8 mouse cellular contexts compared by ENCODE assay signal in the genomic region with DNA sequence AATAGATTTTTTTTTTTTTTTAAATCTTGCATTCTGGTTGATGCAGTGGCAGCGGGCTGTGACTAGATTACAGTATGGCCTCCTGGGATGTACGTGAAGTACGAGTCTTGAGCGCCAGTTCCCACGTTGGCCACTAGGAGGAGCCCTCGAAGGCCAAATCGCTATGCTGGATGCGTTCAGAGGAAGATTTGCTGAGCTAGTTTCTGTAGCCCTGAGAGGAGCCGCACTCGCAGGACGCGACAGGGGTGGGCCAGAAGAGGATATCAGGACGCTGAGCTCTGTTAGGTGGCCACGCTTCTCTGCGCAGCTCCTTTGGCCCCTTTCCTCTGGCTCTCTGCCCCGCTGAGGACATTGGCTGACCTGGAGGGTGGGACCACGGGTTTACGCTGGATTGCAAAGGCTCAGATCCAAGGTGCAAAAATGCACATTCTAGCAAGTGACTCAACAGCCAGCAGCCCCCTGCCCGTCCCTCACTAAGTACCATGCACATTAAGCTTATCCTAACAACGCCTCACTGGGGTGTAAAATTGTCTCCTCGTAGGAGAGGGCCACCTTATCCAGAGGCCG. TPM values are rescaled to one million over a fixed set of nuclear protein-coding genes. Genes with fewer than 3 reads are reported as not detected.
DNase-seq lines count a peak whose midpoint lies in the region; ATAC-seq and TF ChIP-seq lines count a peak whose summit lies in the region.

No protein-coding gene starts in this region.

- H3K4me3 ChIP-seq in C2C12 (ENCODE audit: insufficient read depth, poor library complexity, severe bottlenecking): no peak overlapping the region
- H3K4me3 ChIP-seq in embryonic fibroblast, embryonic 13.5 days (ENCODE audit: insufficient read depth, low read length): no peak overlapping the region
- H3K4me3 ChIP-seq in heart, embryonic 11.5 days (ENCODE audit: low read depth, low read length): peak overlapping the region; percentile 25
- peak overlapping the region; percentile 37 for H3K4me3 ChIP-seq in kidney, embryonic 15.5 days (replicated peaks)

- TF ChIP-seq CTCF in C2C12 (IDR thresholded peaks at IDR 0.05; ENCODE audit: control insufficient read depth, insufficient read depth, insufficient read length): peak; percentile 71
- TF ChIP-seq CTCF in embryonic fibroblast, embryonic 13.5 days (IDR thresholded peaks at IDR 0.05; ENCODE audit: borderline replicate concordance, insufficient read depth, low read length): peak; percentile 96

- H3K79me3 ChIP-seq in C2C12 (ENCODE audit: low read depth): no peaks in the 10 kb centered on the region

- no peaks in the 10 kb centered on the region for H3K79me2 ChIP-seq in C2C12 (ENCODE audit: control insufficient read depth, insufficient read depth)

- peaks cover 47% of the 10 kb centered on the region for H3K27me3 ChIP-seq in C2C12 (ENCODE audit: control insufficient read depth, insufficient read depth, insufficient read length)
- H3K27me3 ChIP-seq in heart, embryonic 11.5 days (ENCODE audit: control insufficient read depth, insufficient read depth, low read length): peaks cover 10% of the 10 kb centered on the region
- H3K27me3 ChIP-seq in kidney, embryonic 15.5 days: peaks cover 29% of the 10 kb centered on the region

- DNase-seq in brain, adult 2 months (ENCODE audit: low read depth, low spot score): peak; percentile 94
- peak; percentile 83 for DNase-seq in liver
- peak; percentile 54 to 81 for DNase-seq in monocyte, adult 2 months (ENCODE audit: low read depth in 1 of 2, low spot score in 2 of 2)
- peak; percentile 65 to 81 for DNase-seq in spleen, postnatal 14 days (ENCODE audit: low spot score in 2 of 2)

- H3K4me1 ChIP-seq in embryonic fibroblast, embryonic 13.5 days (ENCODE audit: control insufficient read depth, insufficient read depth, low read length): no peaks in the 10 kb centered on the region
- H3K4me1 ChIP-seq in heart, embryonic 11.5 days (ENCODE audit: control insufficient read depth, insufficient read depth, low read length): no peaks in the 10 kb centered on the region; the same call in 1 of the 2 replicates
- peaks cover 7% of the 10 kb centered on the region; the same call in 1 of the 2 replicates for H3K4me1 ChIP-seq in kidney, embryonic 15.5 days

- no peak for ATAC-seq in heart, embryonic 11.5 days (replicated peaks; ENCODE audit: insufficient number of reproducible peaks, low FRiP score, low TSS enrichment)
- ATAC-seq in kidney, embryonic 15.5 days (replicated peaks; ENCODE audit: low FRiP score): peak; percentile 92

- no peaks in the 10 kb centered on the region for H3K9me3 ChIP-seq in heart, embryonic 11.5 days (replicated peaks; ENCODE audit: control insufficient read depth, low read length)
- no peaks in the 10 kb centered on the region; the same call in 1 of the 2 replicates for H3K9me3 ChIP-seq in kidney, embryonic 15.5 days (replicated peaks)

- TF ChIP-seq POLR2A in embryonic fibroblast, embryonic 13.5 days (IDR thresholded peaks at IDR 0.05; ENCODE audit: low read depth, low read length): no peak

- no peak overlapping the region for H3K27ac ChIP-seq in embryonic fibroblast, embryonic 13.5 days (ENCODE audit: insufficient read depth, low read length)
- H3K27ac ChIP-seq in heart, embryonic 11.5 days (ENCODE audit: low read depth, low read length): no peak overlapping the region
- peak overlapping the region; percentile 67 for H3K27ac ChIP-seq in kidney, embryonic 15.5 days

- WGBS in heart, embryonic 11.5 days (ENCODE audit: insufficient replicate concordance): 6% methylated on average over 22 of the region's 22 CpGs
- 6% methylated on average over 22 of the region's 22 CpGs for WGBS in kidney, embryonic 15.5 days

- peak overlapping the region; percentile 50; the same call in 1 of the 2 replicates for H3K9ac ChIP-seq in heart, embryonic 11.5 days (ENCODE audit: low read depth, low read length)
- 0 out of 2 replicates have a peak overlapping the region, but pooled peaks have one; percentile 27 for H3K9ac ChIP-seq in kidney, embryonic 15.5 days

- no peaks in the 10 kb centered on the region for H3K36me3 ChIP-seq in C2C12 (ENCODE audit: control insufficient read depth, insufficient read depth)
- no peaks in the 10 kb centered on the region for H3K36me3 ChIP-seq in heart, embryonic 11.5 days (ENCODE audit: control insufficient read depth, insufficient read depth, low read length)
- no peaks in the 10 kb centered on the region for H3K36me3 ChIP-seq in kidney, embryonic 15.5 days

- H3ac ChIP-seq in C2C12 (ENCODE audit: control insufficient read depth, insufficient read length, low read depth): no peak overlapping the region

- peak overlapping the region; percentile 75 for H3K4me2 ChIP-seq in heart, embryonic 11.5 days
- H3K4me2 ChIP-seq in kidney, embryonic 15.5 days: peak overlapping the region; percentile 70

TF ChIP-seq in C2C12, 6 proteins besides CTCF, POLR2A, EP300 and RAD21:
- TF ChIP-seq MAX (IDR thresholded peaks at IDR 0.05): no peak
- no peak for TF ChIP-seq CEBPB (IDR thresholded peaks at IDR 0.05; ENCODE audit: low read depth)
- TF ChIP-seq MYOG (IDR thresholded peaks at IDR 0.05; ENCODE audit: control insufficient read depth, extremely low read depth, insufficient read length): no peak
- no peak for TF ChIP-seq MYOD1 (IDR thresholded peaks at IDR 0.05; ENCODE audit: control insufficient read depth, insufficient read length, low read depth)
- no peak for TF ChIP-seq USF1 (IDR thresholded peaks at IDR 0.05; ENCODE audit: low read depth)
- TF ChIP-seq FOSL1 (IDR thresholded peaks at IDR 0.05; ENCODE audit: insufficient read depth, low read length, poor library complexity, severe bottlenecking): no peak

RNA-seq across cellular contexts. Expression of a gene that starts 28.4 kb away (rescaled TPM):
- not detected for polyA plus RNA-seq in C2C12 (2012; fragmentation: generic; extraction: Trizol)
- polyA plus RNA-seq in embryonic fibroblast, embryonic 13.5 days (2011; ENCODE audit: insufficient read length, low read depth, missing spikeins): not detected in 2 replicates
- polyA plus RNA-seq in heart, embryonic 11.5 days (2014; fragmentation: Nextera tagmentation; extraction: Ambion mirVana): 0.04 and 0.56 TPM in 2 replicates
- polyA plus RNA-seq in kidney, embryonic 15.5 days (2015; fragmentation: Nextera tagmentation; extraction: Ambion mirVana): 18.6 and 19.4 TPM in 2 replicates

RNA-seq across cellular contexts. Expression of a gene that starts 42.9 kb away (rescaled TPM):
- 0.32 TPM for polyA plus RNA-seq in C2C12 (2012; fragmentation: generic; extraction: Trizol)
- polyA plus RNA-seq in embryonic fibroblast, embryonic 13.5 days (2011; ENCODE audit: insufficient read length, low read depth, missing spikeins): not detected in 2 replicates
- 0.27 TPM in 1 of 2 replicates, not detected in the other for polyA plus RNA-seq in heart, embryonic 11.5 days (2014; fragmentation: Nextera tagmentation; extraction: Ambion mirVana)
- 31.2 and 34.9 TPM in 2 replicates for polyA plus RNA-seq in kidney, embryonic 15.5 days (2015; fragmentation: Nextera tagmentation; extraction: Ambion mirVana)

Comparison
In these comparisons a context has a peak if more than half of its experiments do, and no peak if none do; other contexts are left out.
1. H3K4me3 ChIP-seq: peak in heart, embryonic 11.5 days (single experiment) and kidney, embryonic 15.5 days (single experiment); none in C2C12 (single experiment) and embryonic fibroblast, embryonic 13.5 days (single experiment).
2. RNA of a gene that starts 28.4 kb away (polyA plus RNA-seq): 18.6 to 19.4 TPM in kidney, embryonic 15.5 days; 0.04 to 0.56 TPM in heart, embryonic 11.5 days, not detected in embryonic fibroblast, embryonic 13.5 days and not detected in C2C12 (single experiment); every median in the first group is over 10 times any median in the second.
3. RNA of a gene that starts 42.9 kb away (polyA plus RNA-seq): 31.2 to 34.9 TPM in kidney, embryonic 15.5 days; 0.32 TPM in C2C12 (single experiment), not detected in embryonic fibroblast, embryonic 13.5 days and 0.27 TPM in heart, embryonic 11.5 days; every median in the first group is over 10 times any median in the second.
4. Peak in every context shown above with its lines, with median percentiles within 50 percentile points of each other: DNase-seq.